Mouse (Mus musculus): ENCODE measurements around the gene Arhgef25.
A peak's percentile ranks its signal among the peaks of the same experiment; 100 is the strongest.
"Not testable (repeated sequence)": the region's sequence is repeated elsewhere in the genome, so short reads cannot be mapped to it uniquely, and the experiment has no call there.

The Arhgef25 gene

DNA sequence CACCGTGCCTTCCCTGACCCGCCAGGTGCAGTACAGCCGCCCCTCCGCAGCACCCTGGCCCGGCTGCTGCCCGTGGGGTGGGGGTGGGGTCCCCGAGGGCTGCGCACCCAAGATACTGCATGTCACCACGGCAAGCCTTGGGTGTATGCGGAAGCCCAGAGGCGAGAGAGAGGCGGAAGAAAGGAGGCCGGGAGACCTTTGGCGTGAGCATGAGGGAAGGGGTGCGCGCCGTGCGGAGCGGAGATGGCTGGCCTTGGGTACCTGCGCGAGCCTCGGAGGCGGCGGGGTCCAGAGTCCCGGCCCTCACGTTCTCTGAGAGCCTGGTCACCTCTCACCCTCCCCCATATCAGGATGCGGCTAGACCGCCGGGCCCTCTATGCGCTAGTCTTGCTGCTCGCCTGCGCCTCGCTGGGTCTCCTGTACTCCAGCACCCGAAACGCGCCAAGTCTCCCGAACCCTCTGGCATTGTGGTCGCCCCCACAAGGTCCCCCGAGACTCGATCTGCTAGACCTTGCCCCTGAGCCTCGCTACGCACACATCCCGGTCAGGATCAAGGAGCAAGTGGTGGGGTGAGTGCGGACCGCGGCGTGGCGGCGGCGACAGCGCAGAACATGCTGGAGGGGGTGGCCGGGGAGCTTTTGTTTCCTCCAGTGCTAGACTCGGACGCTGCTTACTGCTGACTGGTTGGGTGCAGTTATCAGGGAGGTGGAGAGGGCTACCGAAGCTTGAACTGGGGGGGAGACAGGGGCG lies 24.1 kb downstream of the Arhgef25 start:
- no peak for DNase-seq (ENCODE audit: low spot score)

DNA sequence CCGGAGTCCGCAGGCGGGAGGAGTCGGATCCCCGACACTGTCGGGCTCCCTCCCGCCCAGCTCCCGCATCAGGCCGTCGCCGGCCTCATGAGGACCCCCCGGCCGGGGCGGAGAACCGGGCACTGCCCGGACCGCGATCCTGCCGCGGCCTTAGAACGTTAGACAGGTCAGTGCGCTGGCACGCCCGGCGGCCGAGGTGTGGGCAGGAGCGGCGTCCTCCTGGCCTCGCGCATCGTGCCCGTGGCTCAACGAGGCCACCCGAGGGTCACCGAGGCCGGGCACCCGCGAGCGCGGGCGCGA lies 24.6 kb downstream of the Arhgef25 start:
- no peak for DNase-seq (ENCODE audit: low spot score)

DNA sequence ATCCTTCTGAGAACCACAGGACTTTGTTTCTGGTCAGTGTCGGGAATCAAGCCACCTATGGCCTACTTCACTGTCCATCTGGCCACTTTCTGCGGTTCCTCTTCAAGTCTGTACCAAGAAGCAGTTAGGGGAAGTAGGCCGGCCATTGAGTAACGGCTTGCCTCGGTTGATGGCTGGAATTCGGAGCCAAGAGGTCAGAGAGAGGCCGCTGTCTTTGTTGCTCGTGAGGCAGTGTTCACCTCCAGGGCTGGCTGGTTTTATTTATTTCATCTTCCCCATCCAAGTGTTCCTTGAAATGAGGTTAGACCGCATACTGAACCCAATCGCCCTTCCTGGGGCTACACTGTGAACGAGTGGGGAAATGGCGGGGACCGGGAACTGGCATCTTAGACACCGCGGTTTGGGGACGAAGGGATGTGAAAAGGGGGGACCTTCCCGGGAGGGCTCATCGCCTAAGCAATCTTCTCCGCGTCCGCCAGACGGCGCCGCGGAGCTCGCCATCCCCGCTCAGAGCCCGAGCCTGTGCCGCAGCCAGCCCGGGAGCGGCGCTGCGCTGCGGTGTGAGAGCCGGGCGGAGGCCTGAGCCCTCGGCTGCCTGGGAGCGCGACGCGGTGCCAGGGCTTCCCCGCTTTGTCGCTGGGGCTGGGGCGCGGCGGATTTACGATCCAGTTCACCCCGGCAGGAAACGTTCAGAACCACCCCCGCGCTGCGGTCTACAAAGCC lies 25.1 kb downstream of the Arhgef25 start, which contains the start of gene B4galnt1:
TSS of gene B4galnt1 (plus strand) at position 595 of the 723 bp plus-strand sequence.
- peak; percentile 46 for DNase-seq (ENCODE audit: low spot score)

DNA sequence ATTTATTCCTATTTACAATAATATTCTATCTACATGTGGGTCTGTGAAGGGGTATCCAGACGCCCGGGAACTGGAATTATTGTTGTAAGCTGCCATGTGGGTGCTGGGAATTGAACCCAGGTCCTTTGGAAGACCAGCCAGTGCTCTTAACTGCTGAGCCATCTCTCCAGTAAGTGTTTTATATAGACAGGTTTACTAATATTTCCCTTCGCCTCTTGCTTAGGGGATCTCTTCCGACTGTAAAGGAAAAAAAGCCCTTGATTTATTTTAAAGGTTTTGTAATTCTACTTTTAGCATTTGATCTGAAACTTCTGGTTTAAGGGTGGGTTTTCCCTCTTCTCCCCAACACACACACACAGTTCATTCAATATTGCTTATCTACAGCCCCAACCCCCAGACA lies 25.7 kb downstream of the Arhgef25 start:
- DNase-seq (ENCODE audit: low spot score) = no peak

DNA sequence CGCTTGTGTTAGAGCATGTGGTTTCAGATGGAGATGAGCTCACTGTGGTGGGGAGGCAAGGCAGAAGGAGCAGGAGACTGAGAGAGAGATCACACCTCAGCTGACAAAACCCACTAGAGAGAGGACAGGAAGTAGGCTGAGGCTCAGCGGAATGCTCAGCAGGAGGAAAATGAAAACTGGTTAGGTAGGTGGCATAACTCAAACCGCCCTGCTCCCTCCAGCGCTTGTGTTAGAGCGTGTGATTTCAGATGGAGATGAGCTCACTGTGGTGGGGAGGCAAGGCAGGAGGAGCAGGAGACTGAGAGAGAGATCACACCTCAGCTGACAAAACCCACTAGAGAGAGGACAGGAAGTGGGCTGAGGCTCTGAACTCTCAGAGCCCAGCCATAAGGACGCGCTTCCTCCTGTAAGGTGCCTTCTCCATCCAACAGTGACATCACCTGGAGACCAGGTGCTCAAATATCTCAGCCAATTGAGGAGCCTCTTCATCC lies 27.1 kb downstream of the Arhgef25 start:
- not testable (repeated sequence) for DNase-seq (ENCODE audit: low spot score)

DNA sequence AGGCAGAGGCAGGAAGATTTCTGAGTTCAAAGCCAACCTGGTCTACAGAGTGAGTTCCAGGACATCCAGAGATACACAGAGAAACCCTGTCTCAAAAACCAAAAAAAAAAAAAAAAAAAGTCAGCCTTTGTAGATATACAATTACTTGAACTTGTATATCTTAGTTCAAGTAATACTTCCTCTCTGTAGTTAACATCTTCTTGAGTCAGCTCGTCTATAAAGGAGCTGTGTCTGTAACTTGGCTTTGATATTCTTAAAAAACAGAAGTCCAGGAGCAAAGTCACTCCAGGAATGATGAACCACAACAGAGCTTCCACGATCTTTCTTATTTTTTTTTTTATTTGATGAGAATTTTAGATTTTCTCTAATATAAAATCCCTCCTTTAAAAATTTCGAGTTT lies 29.2 kb downstream of the Arhgef25 start:
- no peak for DNase-seq (ENCODE audit: low spot score)

DNA sequence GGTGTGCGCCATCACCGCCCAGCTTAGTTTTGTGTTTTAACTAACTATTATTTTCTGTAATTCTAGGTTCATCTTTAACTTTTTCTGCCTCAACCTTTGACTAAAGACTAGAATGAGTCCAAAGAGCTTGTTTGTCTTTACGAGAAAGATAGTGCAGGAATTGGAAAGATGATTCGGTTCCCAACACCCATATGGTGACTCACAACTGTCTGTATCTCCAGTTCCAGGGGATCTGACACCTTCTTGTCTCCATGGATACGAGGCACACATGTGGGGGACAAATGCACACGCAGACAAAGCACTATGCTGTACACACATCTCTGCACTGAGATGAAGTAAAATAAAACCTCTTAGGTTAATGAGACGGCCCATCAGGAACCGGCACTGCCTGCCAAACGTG lies 29.8 kb downstream of the Arhgef25 start:
- no peak for DNase-seq (ENCODE audit: low spot score)

DNA sequence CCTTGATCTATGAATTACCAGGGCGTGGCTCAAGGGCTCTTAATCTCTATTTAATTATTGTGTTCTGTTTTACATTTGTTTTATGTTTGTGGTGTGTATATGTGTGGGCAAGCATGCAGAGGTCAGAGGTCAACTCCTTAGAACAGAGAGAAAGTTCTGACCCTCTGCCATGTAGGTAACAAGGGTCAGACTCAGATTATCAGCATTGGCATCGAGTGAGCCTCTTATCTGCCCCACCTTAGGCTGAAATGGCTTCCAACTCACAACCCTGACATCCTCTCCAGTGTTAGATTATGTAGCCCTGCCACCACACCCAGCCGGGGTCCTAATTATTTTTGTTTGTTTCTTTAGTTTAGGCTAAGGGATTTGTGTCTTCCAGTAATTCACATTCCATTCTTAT lies 31.4 kb downstream of the Arhgef25 start:
- no peak for DNase-seq (ENCODE audit: low spot score)

DNA sequence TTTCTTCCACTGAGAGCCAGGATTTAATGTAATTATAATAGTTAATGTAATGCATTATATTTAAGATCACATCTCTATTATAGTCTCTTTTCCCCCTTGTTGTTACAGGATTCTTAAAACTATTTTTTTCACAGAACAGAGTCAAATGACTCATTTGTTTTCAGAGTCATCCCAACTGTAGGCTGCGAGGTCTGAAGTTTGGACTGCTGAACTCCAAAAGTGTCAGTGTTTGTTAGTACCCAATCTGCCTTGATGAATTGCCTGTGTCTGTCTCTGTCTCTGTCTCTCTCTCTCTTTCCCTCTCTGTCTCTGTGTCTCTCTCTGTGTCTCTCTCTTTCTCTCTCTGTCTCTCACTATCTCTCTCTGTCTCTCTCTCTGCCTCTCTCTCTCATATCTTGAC lies 33.4 kb downstream of the Arhgef25 start:
- DNase-seq (ENCODE audit: low spot score) = no peak

DNA sequence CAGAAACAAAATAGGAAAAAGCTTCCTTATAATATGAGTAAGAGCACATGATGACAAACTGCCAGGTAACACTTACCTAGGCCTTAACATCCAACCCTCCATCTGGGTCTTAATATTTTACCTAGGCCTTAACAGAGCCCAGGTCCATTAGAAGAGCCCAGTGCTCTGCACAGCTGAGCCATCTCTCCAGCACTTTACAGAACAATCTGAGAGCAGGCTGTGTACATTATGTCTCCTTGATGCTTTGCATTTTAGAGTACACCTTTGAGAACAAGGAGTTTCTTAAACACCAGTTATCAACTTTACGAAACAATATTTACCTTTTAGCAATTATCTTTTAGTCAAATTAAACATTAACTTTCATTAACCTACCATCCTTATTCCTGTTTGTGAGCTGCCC lies 33.8 kb downstream of the Arhgef25 start:
- DNase-seq (ENCODE audit: low spot score) = no peak

DNA sequence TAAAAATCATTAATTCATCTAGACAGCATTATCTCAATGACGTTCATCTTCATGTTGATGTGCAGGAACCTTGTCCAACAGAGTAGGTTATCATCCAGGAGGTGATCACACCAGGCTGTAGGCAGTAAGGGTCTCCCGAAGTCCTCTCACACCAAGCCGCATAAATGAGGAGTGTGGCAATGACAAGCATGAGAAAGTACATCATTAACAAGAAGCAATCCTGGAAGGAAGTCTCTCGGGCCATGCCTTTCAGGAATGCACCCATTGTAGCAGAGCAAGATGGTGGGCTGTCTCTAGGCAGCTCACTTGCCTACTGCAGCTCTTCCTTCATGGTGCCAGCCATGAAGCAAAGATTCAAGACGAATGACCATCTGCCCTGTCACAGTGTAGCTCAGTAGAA lies 35.2 kb downstream of the Arhgef25 start:
- DNase-seq (ENCODE audit: low spot score) = no peak

DNA sequence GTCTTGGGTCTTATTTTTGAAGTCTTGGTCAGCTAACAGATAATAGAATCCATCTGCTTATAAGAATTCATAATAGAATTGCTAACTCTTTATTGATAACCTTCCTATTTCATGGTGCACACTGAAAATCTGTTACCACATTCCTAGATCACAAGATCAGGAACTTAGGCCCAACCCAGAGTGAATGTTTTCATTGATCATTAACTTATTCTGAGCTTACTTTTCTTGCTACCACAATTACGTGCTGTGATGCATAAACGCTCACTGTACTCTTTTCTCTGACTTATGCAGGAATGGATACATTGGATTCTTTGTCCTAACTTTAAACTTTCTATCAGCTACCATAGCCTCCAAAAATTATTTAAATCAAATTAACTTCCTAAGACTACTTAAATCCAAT lies 35.6 kb downstream of the Arhgef25 start:
- no peak for DNase-seq (ENCODE audit: low spot score)

DNA sequence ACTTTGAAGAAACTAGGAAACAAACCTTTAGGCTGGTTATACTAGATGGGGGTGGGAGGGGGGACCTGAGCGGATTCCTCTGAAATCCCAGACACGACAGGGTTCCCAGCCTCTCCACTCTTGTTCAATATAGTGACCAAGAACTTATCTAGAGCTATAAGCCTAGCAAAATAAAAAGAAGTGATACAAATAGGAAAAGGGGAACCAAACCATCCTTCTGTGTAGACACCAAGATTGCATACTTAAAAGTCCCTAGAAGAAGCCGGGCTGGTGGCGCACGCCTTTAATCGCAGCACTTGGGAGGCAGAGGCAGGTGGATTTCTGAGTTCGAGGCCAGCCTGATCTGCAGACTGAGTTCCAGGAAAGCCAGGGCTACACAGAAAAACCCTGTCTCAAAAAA lies 36.6 kb downstream of the Arhgef25 start:
- no peak for DNase-seq (ENCODE audit: low spot score)

DNA sequence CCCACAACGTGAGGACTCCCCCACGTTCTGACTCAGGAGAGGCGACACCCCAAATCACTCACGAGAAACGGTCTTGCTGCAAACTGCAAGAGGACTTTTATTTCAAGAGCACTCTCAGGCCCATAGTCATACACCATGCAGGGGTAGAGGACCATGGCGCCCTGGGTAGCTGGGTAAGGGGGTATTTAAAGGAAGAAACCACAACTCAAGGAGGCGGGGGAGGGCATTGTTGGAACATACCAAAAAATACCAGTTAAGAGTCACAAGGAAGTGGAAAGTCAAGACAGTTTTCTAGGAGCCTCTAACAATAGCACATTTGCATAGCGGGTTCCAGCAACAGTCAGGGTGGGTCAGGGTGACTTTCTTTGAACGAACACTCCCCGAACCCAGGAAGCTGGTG lies 37.3 kb downstream of the Arhgef25 start:
- not testable (repeated sequence) for DNase-seq (ENCODE audit: low spot score)

DNA sequence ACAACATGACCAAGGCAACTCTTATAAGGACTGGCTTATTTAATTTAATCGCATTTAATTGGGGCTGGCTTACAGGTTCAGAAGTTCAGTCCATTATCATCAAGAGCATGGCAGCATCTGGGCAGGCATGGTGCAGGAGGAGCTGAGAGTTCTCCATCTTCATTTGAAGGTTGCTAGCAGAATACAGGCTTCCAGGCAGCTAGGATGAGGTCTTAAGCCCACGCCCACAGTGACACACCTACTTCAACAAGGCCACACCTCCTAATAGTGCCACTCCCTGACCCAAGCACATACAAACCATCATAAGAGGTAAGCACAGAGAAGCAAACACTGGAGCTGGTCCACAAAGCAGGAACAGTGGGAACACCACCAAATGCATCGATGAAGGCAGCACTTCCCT lies 38.6 kb downstream of the Arhgef25 start:
- DNase-seq (ENCODE audit: low spot score) = not testable (repeated sequence)

DNA sequence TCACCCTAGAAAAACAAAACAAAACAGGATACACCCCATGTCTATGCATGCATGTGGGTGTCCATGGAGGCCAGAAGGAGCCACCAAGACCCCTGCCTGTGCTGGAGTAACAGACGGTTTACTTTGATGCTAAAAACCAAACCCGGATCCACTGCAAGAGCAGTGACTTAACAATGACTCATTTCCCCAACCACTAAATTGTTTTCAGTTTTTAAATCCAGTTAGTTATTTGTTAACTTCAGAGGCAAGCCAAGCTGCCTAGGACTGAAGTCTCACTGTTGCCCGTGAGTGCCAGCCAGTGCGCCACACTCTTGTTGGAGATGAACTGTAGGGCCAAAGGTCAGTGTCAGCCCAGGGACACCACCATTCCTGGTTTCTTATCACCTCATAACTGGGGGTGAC lies 39.4 kb downstream of the Arhgef25 start:
- no peak for DNase-seq (ENCODE audit: low spot score)

DNA sequence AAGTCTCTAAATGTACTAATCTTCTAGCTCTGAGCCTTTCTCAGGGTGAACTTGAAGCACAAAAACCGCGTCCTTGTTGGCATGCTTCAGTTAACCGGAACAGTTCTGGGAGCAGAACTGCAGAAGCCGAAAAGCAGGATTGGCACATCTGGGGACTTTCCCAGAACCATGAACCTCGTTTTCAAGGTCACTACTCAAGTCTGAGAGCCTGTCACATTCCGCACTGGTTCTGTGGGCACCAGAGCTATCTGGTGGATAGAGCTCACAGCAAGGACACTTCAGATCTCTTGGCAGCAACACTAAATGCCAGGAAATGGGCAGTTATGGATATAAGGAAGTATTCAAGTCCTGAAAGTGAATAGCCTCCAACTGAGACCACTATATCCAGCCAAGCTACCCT lies 42.7 kb downstream of the Arhgef25 start:
- DNase-seq (ENCODE audit: low spot score) = no peak

DNA sequence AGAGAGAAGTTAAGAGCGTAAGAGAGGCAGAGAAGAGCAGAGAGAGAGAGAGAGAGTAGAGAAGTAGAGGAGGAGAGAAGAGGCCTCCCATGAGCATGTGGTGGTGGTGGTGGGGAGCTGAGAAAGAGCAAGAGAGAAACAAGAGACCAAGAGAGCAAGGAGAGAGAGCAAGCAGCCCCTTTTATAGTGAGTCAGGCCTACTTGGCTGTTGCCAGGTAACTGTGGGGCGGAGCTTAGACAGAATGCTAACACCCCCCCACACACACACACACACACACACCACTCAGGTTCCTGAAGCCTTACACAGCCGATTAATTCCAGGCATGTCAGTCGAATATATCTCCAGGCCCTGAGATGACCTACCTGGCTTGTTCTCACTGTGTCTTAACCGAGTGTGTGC lies 44.6 kb downstream of the Arhgef25 start:
- DNase-seq (ENCODE audit: low spot score) = no peak

DNA sequence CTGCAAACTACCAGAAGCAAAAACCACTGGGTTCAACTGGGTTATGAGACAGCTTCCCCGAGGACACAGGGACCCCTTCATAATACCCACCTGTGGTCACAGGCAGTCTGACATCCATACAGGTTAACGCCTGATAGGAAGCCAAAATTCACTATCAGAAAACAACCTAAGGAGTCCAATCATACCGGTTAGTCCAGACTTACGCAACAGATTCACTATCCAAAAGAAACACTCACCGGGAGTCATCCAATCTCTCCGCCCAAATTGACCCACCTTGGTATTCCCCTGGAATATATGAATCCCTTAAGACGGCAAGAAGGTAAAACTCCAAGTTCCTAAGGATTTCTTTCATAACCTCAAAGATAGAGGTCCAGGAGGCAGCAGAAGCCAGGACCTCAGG lies 45.3 kb downstream of the Arhgef25 start:
- no peak for DNase-seq (ENCODE audit: low spot score)

DNA sequence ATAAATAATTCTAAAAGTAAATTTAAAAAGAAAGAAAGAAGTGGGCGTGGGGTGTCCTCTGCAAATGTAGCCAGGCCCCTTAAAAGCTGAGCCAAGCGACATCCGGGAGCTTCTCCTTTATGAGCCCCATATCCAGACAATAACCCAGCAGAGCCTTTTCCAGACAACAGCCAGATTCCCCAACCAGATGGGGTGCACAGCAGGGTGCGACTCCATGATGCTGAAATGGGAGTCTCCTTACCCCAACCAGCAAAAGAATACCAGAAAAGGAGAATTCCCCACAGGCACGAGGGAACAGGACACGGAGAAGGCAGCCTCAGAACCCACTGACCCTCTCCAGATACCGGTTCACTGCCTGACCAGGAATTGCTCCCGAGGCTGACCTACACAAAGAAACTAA lies 46.7 kb downstream of the Arhgef25 start:
- no peak for DNase-seq (ENCODE audit: low spot score)

DNA sequence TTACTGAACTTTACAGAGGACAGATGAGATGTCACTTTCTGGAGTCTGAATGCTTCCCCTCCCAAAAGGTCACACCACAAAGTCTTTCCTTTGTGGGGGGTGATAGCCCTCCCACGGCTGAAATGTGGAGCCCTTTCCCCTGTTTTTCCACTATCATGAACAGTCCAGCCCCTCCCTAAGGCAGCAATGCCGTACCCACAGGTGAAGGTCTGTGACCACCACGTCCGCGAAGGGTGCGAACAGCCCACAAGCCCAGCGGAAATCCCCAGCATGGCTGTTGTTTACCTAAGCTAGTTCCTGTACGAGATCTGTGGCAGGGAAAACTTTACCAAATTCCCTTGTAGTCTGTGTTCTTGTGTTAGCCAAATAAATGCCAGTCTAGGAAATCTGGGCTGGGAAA lies 48.4 kb downstream of the Arhgef25 start:
- DNase-seq (ENCODE audit: low spot score) = no peak

DNA sequence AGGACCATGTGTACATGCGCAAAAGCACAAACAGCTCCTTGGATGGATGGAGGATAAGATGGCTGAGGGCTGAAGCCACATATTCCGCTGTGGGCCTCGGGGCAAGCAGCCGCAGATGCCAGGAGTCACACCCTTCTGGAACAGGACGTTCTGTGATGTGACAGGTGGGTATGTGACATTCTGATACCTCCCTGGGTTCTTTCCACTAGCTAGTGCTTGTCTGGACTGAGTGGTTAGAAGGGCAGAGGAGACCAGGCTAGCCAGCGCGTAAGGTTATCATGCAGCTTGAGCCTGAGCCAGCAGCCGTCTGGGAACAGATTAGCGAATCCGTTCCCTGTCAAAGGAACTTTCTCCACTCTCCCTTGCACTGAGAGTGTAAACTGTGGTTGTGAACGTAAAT lies 48.9 kb downstream of the Arhgef25 start:
- no peak for DNase-seq (ENCODE audit: low spot score)

DNA sequence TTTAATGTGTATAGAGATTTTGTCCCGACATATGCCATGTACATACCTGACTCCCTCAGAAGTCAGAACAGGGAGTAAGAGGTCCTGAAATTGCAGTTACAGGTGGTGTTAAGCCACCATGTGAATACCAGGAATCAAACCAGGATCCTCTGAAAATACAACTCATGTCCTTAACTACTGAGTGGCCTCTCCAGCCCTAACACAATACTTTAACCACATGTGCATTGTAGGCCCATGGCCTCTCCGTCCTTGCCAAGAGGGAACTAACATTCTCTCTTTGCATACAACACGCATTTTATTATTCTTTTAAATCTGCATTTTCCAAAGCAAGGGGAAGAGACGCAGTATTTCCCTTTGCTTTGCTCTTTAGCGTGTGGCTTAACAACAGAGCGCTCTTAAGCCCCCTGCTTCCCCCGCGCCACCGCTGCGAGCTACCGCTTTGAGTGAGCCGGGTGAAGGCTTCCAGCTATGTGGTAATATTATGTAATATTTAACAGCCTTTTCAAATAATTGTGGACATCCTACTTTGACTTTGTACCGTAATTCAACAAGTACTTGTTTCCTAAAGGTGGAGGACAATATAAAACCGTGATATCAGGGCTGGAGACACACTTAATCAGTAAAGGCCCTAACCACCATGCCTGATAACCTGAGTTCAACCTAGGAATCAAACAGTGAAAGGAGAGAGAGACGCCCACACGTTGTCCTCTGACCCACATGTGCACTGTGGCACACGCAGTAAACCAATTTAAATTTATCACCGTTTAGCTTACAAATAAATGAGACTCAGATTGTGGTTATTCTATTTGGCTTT lies 51.3 kb downstream of the Arhgef25 start:
- DNase-seq (ENCODE audit: low spot score) = no peak

All from ovary, adult 18-20 months (tissue).